Mouse (Mus musculus) brain, embryonic 14.5 days (tissue): ENCODE results near the gene Rsg1. TPM values are rescaled to one million over a fixed set of nuclear protein-coding genes. Genes with fewer than 3 reads are reported as not detected.

Experiments used
- DNase-seq: peaks from one replicate; pipeline ENCODE4 v3.0.0-alpha.2; 2011; ENCODE audit warnings: low read depth
- CTCF ChIP-seq: fragments of 200-500 bp; IDR thresholded peaks from 2 replicates; pipeline ENCODE4 v1.5.1; 2012; ENCODE audit warnings: inconsistent platforms, mild to moderate bottlenecking, moderate library complexity, borderline replicate concordance; ENCODE audit not compliant: insufficient read depth, insufficient read length; ENCODE audit errors: extremely low read depth
- POLR2A ChIP-seq: fragments of 200-500 bp; IDR thresholded peaks from 2 replicates; pipeline ENCODE4 v1.6.1; 2012; ENCODE audit warnings: mild to moderate bottlenecking, inconsistent platforms, borderline replicate concordance; ENCODE audit not compliant: poor library complexity, insufficient read depth, insufficient read length, severe bottlenecking; ENCODE audit errors: extremely low read depth
- polyA plus RNA-seq: library from polyadenylated mRNA; depleted of rRNA; stranded (reverse); fragments of >200 nt; gene quantifications from 2 replicates; pipeline ENCODE4 v1.2.3, GENCODE M21; 2012

The Rsg1 gene
- polyA plus RNA-seq, 1 experiment: 5.2 TPM

- peak; percentile 81 for DNase-seq
- TF ChIP-seq POLR2A (no peak), CTCF (no peak)
Observed at GRCm38 (mm10) chr4:141260007-141260723, 46.4 kb downstream of the Rsg1 start.

GRCm38 (mm10) chr4:141262906-141263637, 49.3 kb downstream of the Rsg1 start:
- TF ChIP-seq POLR2A: no peak
- TF ChIP-seq CTCF: no peak
- no peak for DNase-seq

- DNase-seq: peak; percentile 59
- TF ChIP-seq CTCF (peak; percentile 39; the same call in 1 of the 2 replicates), POLR2A (no peak)
Observed at GRCm38 (mm10) chr4:141265979-141266637, 52.4 kb downstream of the Rsg1 start.

- TF ChIP-seq POLR2A: no peak
- TF ChIP-seq CTCF: no peak
- no peak for DNase-seq
Observed at GRCm38 (mm10) chr4:141267250-141267649, 53.5 kb downstream of the Rsg1 start.

GRCm38 (mm10) chr4:141267837-141268236, 54.1 kb downstream of the Rsg1 start:
- TF ChIP-seq POLR2A (no peak), CTCF (peak; percentile 79; the same call in 1 of the 2 replicates)
- peak; percentile 72 for DNase-seq

GRCm38 (mm10) chr4:141268350-141268749, 54.6 kb downstream of the Rsg1 start:
- TF ChIP-seq CTCF (peak; percentile 30; the same call in 1 of the 2 replicates), POLR2A (no peak)
- no peak for DNase-seq

GRCm38 (mm10) chr4:141269080-141269479, 55.3 kb downstream of the Rsg1 start:
- no peak for DNase-seq
- TF ChIP-seq CTCF (0 out of 2 replicates have a peak, but pooled peaks have one; percentile 1), POLR2A (no peak)

- TF ChIP-seq POLR2A (no peak), CTCF (no peak)
- no peak for DNase-seq
Observed at GRCm38 (mm10) chr4:141270201-141270940, 56.6 kb downstream of the Rsg1 start.

GRCm38 (mm10) chr4:141271228-141271627, 57.5 kb downstream of the Rsg1 start:
- no peak for DNase-seq
- TF ChIP-seq CTCF (no peak), POLR2A (no peak)

GRCm38 (mm10) chr4:141271721-141272120, 58.0 kb downstream of the Rsg1 start:
- TF ChIP-seq POLR2A (no peak), CTCF (no peak)
- no peak for DNase-seq

GRCm38 (mm10) chr4:141272878-141273277, 59.1 kb downstream of the Rsg1 start:
- DNase-seq: no peak
- no peak for TF ChIP-seq POLR2A
- no peak for TF ChIP-seq CTCF

- DNase-seq: peak; percentile 90
Observed at GRCm38 (mm10) chr4:141273296-141273695, 59.5 kb downstream of the Rsg1 start.

More at GRCm38 (mm10) chr4:141273296-141273695, 59.5 kb downstream of the Rsg1 start:
- TF ChIP-seq CTCF (peak; percentile 100), POLR2A (no peak)
